Mouse (Mus musculus): ENCODE measurements around the gene Pecr. TPM values are rescaled to one million over a fixed set of nuclear protein-coding genes. Genes with fewer than 3 reads are reported as not detected.
A peak's percentile ranks its signal among the peaks of the same experiment; 100 is the strongest.

Pecr gene
- polyA plus RNA-seq, 1 experiment from 2014 or later = 21.7 TPM

DNA sequence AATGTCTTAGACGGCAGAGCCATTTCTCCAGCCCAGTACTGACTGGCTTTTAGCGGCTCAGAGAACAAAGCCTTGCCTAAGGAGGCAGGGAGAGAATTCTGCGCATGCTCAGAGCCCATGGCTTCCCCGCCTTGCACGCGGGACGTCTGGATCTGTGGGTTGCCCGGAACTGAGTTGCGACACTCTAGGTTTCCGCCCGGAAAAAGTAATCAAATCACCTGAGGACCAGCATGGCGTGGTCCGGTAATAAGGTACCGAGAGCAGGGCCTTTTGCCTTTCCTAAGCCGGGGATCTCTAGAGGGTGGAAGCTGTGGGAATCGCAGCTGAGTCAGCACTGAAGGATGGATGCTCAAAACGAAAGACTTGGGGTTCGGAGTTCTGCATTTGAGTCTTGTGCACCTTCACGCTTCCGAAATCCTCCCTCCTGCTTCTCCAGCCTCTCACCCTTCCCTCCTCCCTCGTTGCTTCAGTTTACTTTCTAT, 23.2 kb upstream of the Pecr start, which contains the start of gene Xrcc5:
Gene Xrcc5 (plus strand): TSS at position 105 of the 482 bp plus-strand sequence.
- peak within 1 kb of the TSS; percentile 68 for H3K4me3 ChIP-seq
- peak within 1 kb of the TSS; percentile 76 for H3K4me2 ChIP-seq
- peaks cover 4% of the 10 kb centered on the region for H3K4me1 ChIP-seq (replicated peaks)
- peaks cover under 1% of the 10 kb centered on the region; the same call in 1 of the 2 replicates for H3K36me3 ChIP-seq
- H3K27ac ChIP-seq = peak within 1 kb of the TSS; percentile 86
- peak; percentile 97 for ATAC-seq (replicated peaks; ENCODE audit: insufficient number of reproducible peaks, insufficient read depth, low FRiP score, low read depth)
- H3K9me3 ChIP-seq (replicated peaks) = no peaks in the 10 kb centered on the region
- H3K9ac ChIP-seq = peak within 1 kb of the TSS; percentile 62
- H3K27me3 ChIP-seq = no peaks in the 10 kb centered on the region
- under 1% methylated on average over 21 of the region's 21 CpGs for WGBS

DNA sequence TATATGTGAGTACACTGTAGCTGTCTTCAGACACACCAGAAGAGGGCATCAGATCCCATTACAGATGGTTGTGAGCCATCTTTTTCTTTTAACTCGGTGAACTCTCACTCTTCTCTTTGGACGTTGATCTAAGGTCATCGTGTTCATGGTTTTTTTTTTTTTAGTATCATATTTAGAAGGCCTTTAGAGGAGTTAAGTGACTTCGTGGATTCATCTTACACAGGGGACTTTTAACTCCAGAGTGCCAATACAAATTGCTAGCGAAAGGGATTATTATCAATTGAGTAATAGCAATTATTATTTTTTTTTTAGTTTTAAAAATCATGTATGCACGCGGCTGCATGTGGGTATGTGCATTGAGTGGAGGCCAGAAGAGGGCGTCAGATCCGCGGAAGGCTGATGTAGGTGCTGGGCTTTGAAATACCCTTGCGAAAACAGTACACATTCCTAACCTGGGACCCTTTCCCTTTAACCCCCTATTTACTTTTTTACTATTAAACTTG, 22.6 kb upstream of the Pecr start:
- H3K4me1 ChIP-seq (replicated peaks) = peaks cover 4% of the 10 kb centered on the region
- H3K36me3 ChIP-seq = no peaks in the 10 kb centered on the region
- H3K27ac ChIP-seq = peak overlapping the region; percentile 86
- peak overlapping the region; percentile 76 for H3K4me2 ChIP-seq
- no peaks in the 10 kb centered on the region for H3K27me3 ChIP-seq
- peak; percentile 63 for ATAC-seq (replicated peaks; ENCODE audit: insufficient number of reproducible peaks, insufficient read depth, low FRiP score, low read depth)
- peak overlapping the region; percentile 68 for H3K4me3 ChIP-seq
- peak overlapping the region; percentile 62 for H3K9ac ChIP-seq
- WGBS = 3% methylated on average over 11 of the region's 11 CpGs
- H3K9me3 ChIP-seq (replicated peaks) = no peaks in the 10 kb centered on the region

DNA sequence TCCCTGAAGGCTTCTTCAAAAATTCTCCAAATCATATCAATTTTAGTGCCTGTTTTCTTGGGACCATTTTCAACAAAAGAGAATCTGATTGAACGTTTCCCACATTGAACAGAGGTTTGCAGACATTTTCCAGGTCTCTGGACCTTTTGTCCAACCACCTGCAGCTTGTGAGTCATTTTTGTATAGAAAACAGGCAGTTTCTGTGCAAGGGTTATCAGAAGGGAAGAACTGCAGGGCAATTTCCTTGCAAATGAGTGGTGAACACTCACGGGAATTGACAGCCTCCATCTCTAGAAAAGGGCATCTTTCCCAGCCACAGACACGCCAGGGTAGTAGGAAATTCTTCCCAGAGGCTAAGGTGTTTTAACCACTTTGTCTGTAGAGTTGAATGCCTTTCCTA, 22.1 kb upstream of the Pecr start:
- Histone ChIP-seq H3K9ac (no peak overlapping the region), H3K4me1 (replicated peaks) (peaks cover 4% of the 10 kb centered on the region), H3K9me3 (replicated peaks) (no peaks in the 10 kb centered on the region), H3K4me3 (peak overlapping the region; percentile 68), H3K27me3 (no peaks in the 10 kb centered on the region), H3K4me2 (peak overlapping the region; percentile 76), H3K36me3 (no peaks in the 10 kb centered on the region), H3K27ac (0 out of 2 replicates have a peak overlapping the region, but pooled peaks have one; percentile 86)
- ATAC-seq (replicated peaks; ENCODE audit: insufficient number of reproducible peaks, insufficient read depth, low FRiP score, low read depth) = no peak
- WGBS = 58% methylated on average over 3 of the region's 3 CpGs

DNA sequence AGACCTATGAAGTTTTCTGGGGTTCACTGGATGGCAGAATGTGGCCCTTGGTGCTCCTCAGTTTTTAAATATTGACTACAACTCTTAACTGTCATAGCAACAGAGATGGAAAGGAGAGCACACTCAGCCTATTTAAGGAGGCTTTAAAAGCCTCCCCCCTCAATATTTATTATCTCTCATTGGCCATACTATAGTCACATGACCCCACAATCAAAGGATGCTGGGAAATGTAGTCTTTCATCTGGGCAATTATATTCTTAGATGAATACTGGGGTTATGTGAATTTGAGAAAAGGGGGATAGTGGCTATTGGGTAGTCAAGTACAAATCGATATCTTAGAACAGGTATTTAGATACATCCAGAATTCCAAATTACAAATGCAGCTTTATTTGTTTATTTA, 17.7 kb upstream of the Pecr start:
- H3K36me3 ChIP-seq = no peaks in the 10 kb centered on the region
- H3K9ac ChIP-seq = no peak overlapping the region
- no peak for ATAC-seq (replicated peaks; ENCODE audit: insufficient number of reproducible peaks, insufficient read depth, low FRiP score, low read depth)
- H3K4me1 ChIP-seq (replicated peaks) = peaks cover 4% of the 10 kb centered on the region
- H3K27ac ChIP-seq = no peak overlapping the region
- H3K4me2 ChIP-seq = no peak overlapping the region
- WGBS = 88% methylated on average over 1 of the region's 1 CpGs
- no peaks in the 10 kb centered on the region for H3K27me3 ChIP-seq
- no peak overlapping the region for H3K4me3 ChIP-seq
- H3K9me3 ChIP-seq (replicated peaks) = no peaks in the 10 kb centered on the region

DNA sequence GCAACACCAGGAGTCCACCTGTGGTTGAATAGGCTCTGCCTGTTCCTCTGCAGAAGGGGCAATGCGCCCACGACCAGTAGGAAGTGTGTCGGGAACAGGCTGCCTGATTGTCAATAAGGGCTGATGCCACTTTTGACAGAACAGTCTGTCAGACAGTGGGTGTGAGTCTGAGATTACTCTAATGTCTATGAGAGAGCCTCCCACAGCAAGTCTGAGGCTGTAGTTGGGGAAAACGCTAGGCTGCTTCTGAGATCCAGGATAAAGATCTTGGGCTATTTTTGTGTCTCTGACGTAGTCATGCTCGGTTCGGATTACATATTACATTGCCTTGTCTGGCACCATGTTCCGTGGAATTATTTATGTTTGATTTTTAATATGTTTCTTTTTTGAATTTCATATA, 11.6 kb upstream of the Pecr start:
- no peaks in the 10 kb centered on the region for H3K36me3 ChIP-seq

DNA sequence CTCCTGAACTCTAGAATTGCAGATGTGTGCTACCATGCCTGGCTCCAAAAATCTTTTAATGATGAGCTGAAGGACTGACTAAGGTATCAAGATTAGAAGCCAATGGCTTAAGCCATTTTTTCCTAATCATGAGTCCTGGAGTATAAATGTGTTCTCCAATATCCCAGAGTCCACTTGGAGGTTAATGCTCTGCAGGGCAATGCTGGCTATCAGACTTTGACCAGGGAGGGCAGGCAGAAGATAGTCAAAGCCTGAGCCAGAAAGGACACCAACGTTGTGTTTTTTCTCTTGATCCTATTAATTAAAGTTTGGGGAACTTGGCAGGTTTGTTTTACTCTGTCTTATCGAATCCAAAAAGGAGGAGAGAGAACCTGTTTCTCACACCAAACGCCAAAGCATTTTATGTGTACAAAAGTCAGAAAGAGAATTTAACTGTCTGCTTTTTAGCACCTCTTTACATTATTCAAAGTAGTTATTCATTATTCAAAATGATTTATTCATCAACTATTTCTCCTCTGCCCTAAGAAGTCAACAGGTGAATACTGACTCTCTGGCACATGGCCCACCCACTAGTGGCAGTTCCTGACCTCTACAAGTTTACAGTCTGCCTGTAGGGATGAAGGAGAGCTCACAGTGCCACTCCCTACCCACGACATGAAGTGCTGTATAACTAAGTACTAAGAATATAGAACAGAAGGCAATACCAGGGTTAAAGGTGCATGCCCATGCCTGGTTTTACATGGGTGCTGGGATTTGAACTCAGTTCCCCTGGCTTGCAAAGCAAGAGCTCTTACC, 10.0 kb upstream of the Pecr start:
- Histone ChIP-seq H3K27me3 (no peaks in the 10 kb centered on the region), H3K4me2 (no peak overlapping the region), H3K4me3 (no peak overlapping the region), H3K27ac (no peak overlapping the region), H3K36me3 (no peaks in the 10 kb centered on the region), H3K9me3 (replicated peaks) (no peaks in the 10 kb centered on the region), H3K4me1 (replicated peaks) (no peaks in the 10 kb centered on the region), H3K9ac (no peak overlapping the region)
- WGBS = 65% methylated on average over 4 of the region's 4 CpGs
- no peak for ATAC-seq (replicated peaks; ENCODE audit: insufficient number of reproducible peaks, insufficient read depth, low FRiP score, low read depth)

More for the DNA sequence above, 11.6 kb upstream of the Pecr start:
- Histone ChIP-seq H3K4me1 (replicated peaks) (no peaks in the 10 kb centered on the region), H3K4me2 (no peak overlapping the region), H3K27me3 (no peaks in the 10 kb centered on the region), H3K9me3 (replicated peaks) (no peaks in the 10 kb centered on the region), H3K4me3 (no peak overlapping the region), H3K9ac (no peak overlapping the region), H3K27ac (no peak overlapping the region)
- WGBS = 66% methylated on average over 8 of the region's 8 CpGs
- ATAC-seq (replicated peaks; ENCODE audit: insufficient number of reproducible peaks, insufficient read depth, low FRiP score, low read depth) = no peak

DNA sequence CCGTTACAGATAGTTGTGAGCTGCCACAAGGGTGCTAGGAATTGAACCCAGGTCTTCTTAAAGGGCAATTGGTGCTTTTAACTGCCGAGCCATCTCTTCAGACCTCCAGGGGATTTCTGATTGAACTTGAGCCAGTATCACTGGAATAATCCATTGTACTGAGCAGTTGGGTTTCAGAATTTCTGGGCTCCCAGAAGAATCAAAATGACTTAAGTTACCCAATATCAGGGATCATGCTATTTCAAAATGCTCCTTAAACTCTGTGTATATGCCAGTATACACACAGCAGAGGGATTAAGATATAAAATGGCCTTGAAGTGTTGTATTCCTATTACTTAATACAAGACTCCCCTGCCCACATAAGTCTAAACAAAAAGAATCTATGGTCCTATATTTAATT, 7.8 kb upstream of the Pecr start:
- H3K4me2 ChIP-seq = no peak overlapping the region
- 87% methylated on average over 2 of the region's 2 CpGs for WGBS
- no peaks in the 10 kb centered on the region for H3K9me3 ChIP-seq (replicated peaks)
- no peak overlapping the region for H3K4me3 ChIP-seq
- no peak for ATAC-seq (replicated peaks; ENCODE audit: insufficient number of reproducible peaks, insufficient read depth, low FRiP score, low read depth)
- no peaks in the 10 kb centered on the region for H3K36me3 ChIP-seq
- H3K27me3 ChIP-seq = no peaks in the 10 kb centered on the region
- H3K4me1 ChIP-seq (replicated peaks) = no peaks in the 10 kb centered on the region; the same call in 1 of the 2 replicates
- no peak overlapping the region for H3K9ac ChIP-seq
- no peak overlapping the region for H3K27ac ChIP-seq

DNA sequence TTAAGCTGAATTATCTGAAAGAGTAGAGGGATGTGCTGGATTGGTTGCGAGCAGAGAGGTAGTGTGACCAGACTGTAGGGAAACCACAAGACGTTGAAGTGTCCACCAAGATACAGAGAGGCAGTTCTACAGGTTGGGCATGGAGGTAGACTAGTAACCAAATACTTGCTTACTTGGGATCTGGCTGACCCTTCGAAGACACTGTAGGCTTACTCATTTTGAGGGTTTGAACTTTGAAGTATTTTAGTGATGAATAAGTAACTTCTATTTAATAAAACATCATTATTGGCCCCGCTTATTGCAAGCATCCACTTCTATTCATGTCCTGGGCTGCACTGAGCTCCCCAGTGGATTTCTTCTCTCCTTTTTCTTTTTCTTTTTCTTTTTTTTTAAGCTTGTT, 7.3 kb upstream of the Pecr start:
- ATAC-seq (replicated peaks; ENCODE audit: insufficient number of reproducible peaks, insufficient read depth, low FRiP score, low read depth) = no peak
- no peaks in the 10 kb centered on the region for H3K27me3 ChIP-seq
- no peak overlapping the region for H3K9ac ChIP-seq
- no peak overlapping the region for H3K27ac ChIP-seq
- no peaks in the 10 kb centered on the region; the same call in 1 of the 2 replicates for H3K4me1 ChIP-seq (replicated peaks)
- WGBS = 85% methylated on average over 4 of the region's 4 CpGs
- H3K4me2 ChIP-seq = no peak overlapping the region
- H3K4me3 ChIP-seq = no peak overlapping the region
- no peaks in the 10 kb centered on the region for H3K36me3 ChIP-seq
- H3K9me3 ChIP-seq (replicated peaks) = no peaks in the 10 kb centered on the region

DNA sequence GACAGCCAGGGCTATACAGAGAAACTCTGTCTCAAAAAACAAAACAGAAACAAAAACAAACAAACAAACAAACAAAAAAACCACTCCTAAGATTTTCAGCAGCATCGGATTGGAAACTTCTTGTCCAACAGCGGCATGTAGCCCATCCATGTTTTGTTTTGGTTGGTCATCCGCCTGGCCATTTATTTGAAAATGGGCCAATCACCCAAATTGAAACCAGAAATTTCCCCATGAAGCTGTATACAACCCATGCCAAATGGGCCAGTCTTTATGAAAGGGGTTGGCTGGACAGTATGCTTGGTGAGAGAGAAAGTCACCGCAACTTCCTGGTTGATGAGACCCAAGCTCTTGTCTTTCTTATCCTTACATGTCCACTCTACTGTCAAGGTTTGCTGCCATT, 6.8 kb upstream of the Pecr start:
- WGBS = 85% methylated on average over 4 of the region's 4 CpGs
- Histone ChIP-seq H3K9me3 (replicated peaks) (no peaks in the 10 kb centered on the region), H3K4me1 (replicated peaks) (no peaks in the 10 kb centered on the region; the same call in 1 of the 2 replicates), H3K36me3 (no peaks in the 10 kb centered on the region), H3K4me2 (no peak overlapping the region), H3K27me3 (no peaks in the 10 kb centered on the region), H3K27ac (no peak overlapping the region), H3K9ac (no peak overlapping the region), H3K4me3 (no peak overlapping the region)
- ATAC-seq (replicated peaks; ENCODE audit: insufficient number of reproducible peaks, insufficient read depth, low FRiP score, low read depth) = no peak

DNA sequence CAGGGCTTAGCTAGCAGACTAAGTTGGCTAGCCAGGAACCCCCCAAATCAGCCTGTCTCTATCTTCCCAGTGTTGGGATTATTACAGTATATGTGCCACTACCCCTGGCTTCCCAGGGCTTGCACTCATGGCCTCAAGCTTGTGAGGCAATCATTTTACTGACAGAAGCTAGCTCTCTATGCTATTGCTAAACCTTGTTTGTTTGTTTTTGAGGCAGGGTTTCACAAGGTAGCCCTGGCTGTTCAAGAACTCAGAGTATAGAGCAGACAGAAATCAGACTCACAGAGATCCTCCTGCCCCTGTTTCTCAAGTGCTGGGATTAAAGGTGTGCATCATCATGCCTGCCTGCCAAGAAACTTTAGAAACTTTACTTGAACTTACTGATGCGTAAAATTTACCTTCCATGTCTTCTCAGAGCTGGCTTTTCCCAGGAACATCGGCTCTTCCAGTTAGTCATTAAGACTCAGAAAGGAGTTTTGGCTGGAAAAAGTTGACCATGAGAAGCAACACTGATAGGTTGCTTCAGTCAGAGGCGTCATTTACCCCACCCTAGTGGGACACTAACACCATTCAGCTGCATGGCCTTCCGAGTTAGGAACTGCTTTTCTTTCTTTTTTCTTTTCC, 4.5 kb upstream of the Pecr start:
- no peak for ATAC-seq (replicated peaks; ENCODE audit: insufficient number of reproducible peaks, insufficient read depth, low FRiP score, low read depth)
- 81% methylated on average over 4 of the region's 4 CpGs for WGBS
- Histone ChIP-seq H3K36me3 (no peaks in the 10 kb centered on the region), H3K4me2 (no peak overlapping the region), H3K27ac (no peak overlapping the region), H3K27me3 (peaks cover 5% of the 10 kb centered on the region; the same call in 1 of the 2 replicates), H3K9ac (no peak overlapping the region), H3K9me3 (replicated peaks) (no peaks in the 10 kb centered on the region), H3K4me3 (no peak overlapping the region), H3K4me1 (replicated peaks) (no peaks in the 10 kb centered on the region; the same call in 1 of the 2 replicates)

DNA sequence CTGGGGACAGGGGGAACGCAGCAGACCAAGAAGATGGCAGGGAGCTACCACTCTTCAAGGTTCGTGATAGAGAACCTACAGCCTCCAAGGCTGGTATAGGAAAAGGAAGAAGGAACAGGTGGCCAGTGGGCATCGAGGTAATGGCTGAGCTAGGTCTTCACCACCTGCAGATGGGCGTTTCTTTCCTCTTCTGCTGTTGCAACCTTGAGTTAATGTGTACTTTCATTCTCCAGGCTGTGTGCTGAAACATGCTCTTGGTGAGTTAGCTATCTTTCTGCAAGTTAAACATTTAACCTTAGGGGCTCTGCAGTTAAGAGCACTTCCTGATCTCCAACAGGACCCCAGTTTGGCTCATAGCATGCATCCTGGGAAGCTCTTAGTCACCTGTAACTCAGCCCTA, 3.8 kb upstream of the Pecr start:
- peaks cover 5% of the 10 kb centered on the region; the same call in 1 of the 2 replicates for H3K27me3 ChIP-seq
- H3K4me3 ChIP-seq = no peak overlapping the region

More for the DNA sequence above, 3.8 kb upstream of the Pecr start:
- Histone ChIP-seq H3K9me3 (replicated peaks) (no peaks in the 10 kb centered on the region), H3K36me3 (no peaks in the 10 kb centered on the region), H3K4me2 (no peak overlapping the region), H3K4me1 (replicated peaks) (no peaks in the 10 kb centered on the region; the same call in 1 of the 2 replicates), H3K9ac (no peak overlapping the region), H3K27ac (no peak overlapping the region)
- WGBS = 78% methylated on average over 4 of the region's 4 CpGs
- ATAC-seq (replicated peaks; ENCODE audit: insufficient number of reproducible peaks, insufficient read depth, low FRiP score, low read depth) = no peak

All from heart, embryonic 15.5 days (tissue).